In the genomic region with DNA sequence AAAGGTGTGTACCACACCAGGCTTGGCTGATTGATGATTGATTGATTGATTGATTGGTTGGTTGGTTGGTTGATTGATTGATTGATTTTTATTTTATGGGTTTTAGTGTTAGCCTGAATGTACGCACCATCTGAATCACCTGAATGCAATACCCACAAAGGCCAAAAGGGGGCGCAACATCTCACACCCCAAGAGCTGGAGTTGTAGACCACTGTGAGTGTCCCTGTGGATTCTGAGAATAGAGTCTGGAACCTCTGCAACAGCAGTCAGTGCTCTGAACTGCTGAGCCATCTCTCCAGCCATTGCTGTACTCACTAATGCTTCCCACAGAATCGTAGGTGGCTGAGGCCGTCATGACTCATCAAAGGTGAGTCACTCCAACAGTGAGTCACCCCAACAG, we compare ENCODE assay signal across 13 mouse cellular contexts.
DNase-seq lines count a peak whose midpoint lies in the region; ATAC-seq and TF ChIP-seq lines count a peak whose summit lies in the region.
"Had no signal": no experiment of that assay in that cellular context is flagged by ENCODE, and none has a peak within 500 bp of the region (broad histone marks: within the 10 kb centered on the region; RNA-seq: fewer than 3 reads in every experiment).

No protein-coding gene starts in this region.

- no peak for DNase-seq in heart, adult 2 months
- DNase-seq in heart, postnatal 4 days, result no peak
- DNase-seq in midbrain, postnatal 0 days (ENCODE audit: low spot score), result no peak
- no peak for DNase-seq in midbrain, embryonic 14.5 days
- DNase-seq in R1 (ENCODE audit: low read depth, low spot score), result peak; percentile 42
- DNase-seq in stomach, postnatal 0 days (ENCODE audit: low spot score), result no peak
- DNase-seq in cerebellum, adult 11 months, result no peak
- no peak for DNase-seq in cerebellum, adult 9-11 months
- DNase-seq: heart, adult 11 months had no signal

- H3K9me3 ChIP-seq in midbrain, postnatal 0 days (ENCODE audit: low read length), result no peaks in the 10 kb centered on the region
- no peaks in the 10 kb centered on the region for H3K9me3 ChIP-seq in midbrain, embryonic 14.5 days (ENCODE audit: control insufficient read depth, low read length)
- H3K9me3 ChIP-seq in stomach, postnatal 0 days (ENCODE audit: control insufficient read depth, low read length), result no peaks in the 10 kb centered on the region
- H3K9me3 ChIP-seq: liver, embryonic 15.5 days; midbrain, embryonic 12.5 days had no signal

- H3K36me3 ChIP-seq in heart, adult 2 months (ENCODE audit: control insufficient read depth, insufficient read depth, low read length), result no peaks in the 10 kb centered on the region
- H3K36me3 ChIP-seq in midbrain, postnatal 0 days (ENCODE audit: insufficient read depth, low read length), result no peaks in the 10 kb centered on the region
- no peaks in the 10 kb centered on the region for H3K36me3 ChIP-seq in midbrain, embryonic 14.5 days (ENCODE audit: control insufficient read depth, insufficient read depth, low read length)
- no peaks in the 10 kb centered on the region for H3K36me3 ChIP-seq in stomach, postnatal 0 days (ENCODE audit: control insufficient read depth, insufficient read depth, low read length)
- H3K36me3 ChIP-seq: liver, embryonic 15.5 days; midbrain, embryonic 12.5 days had no signal

- TF ChIP-seq POLR2A in heart, adult 2 months (IDR thresholded peaks at IDR 0.05; ENCODE audit: insufficient read depth, low read depth, low read length), result no peak

- H3K4me3 ChIP-seq in heart, adult 2 months, result no peak overlapping the region
- no peak overlapping the region for H3K4me3 ChIP-seq in midbrain, postnatal 0 days (ENCODE audit: low read depth, low read length)
- no peak overlapping the region for H3K4me3 ChIP-seq in midbrain, embryonic 14.5 days (replicated peaks; ENCODE audit: low read depth, low read length)
- H3K4me3 ChIP-seq in stomach, postnatal 0 days (ENCODE audit: low read depth, low read length), result no peak overlapping the region
- H3K4me3 ChIP-seq: liver, embryonic 15.5 days; midbrain, embryonic 12.5 days had no signal

- H3K79me2 ChIP-seq in heart, adult 2 months (replicated peaks; ENCODE audit: control insufficient read depth, insufficient read depth, low read length), result no peaks in the 10 kb centered on the region

- H3K9ac ChIP-seq in heart, adult 2 months (ENCODE audit: low read depth, low read length), result no peak overlapping the region
- H3K9ac ChIP-seq in midbrain, postnatal 0 days (replicated peaks; ENCODE audit: low read length, poor library complexity, severe bottlenecking), result no peak overlapping the region
- no peak overlapping the region for H3K9ac ChIP-seq in midbrain, embryonic 14.5 days (replicated peaks; ENCODE audit: low read length)
- H3K9ac ChIP-seq in stomach, postnatal 0 days (ENCODE audit: low read length), result no peak overlapping the region
- H3K9ac ChIP-seq: hindbrain, embryonic 14.5 days; liver, embryonic 15.5 days; midbrain, embryonic 12.5 days had no signal

- H3K4me1 ChIP-seq in heart, adult 2 months (ENCODE audit: control insufficient read depth, insufficient read depth, low read length), result no peaks in the 10 kb centered on the region
- no peaks in the 10 kb centered on the region for H3K4me1 ChIP-seq in midbrain, postnatal 0 days (ENCODE audit: insufficient read depth, low read length)
- H3K4me1 ChIP-seq in midbrain, embryonic 14.5 days (ENCODE audit: control insufficient read depth, insufficient read depth, low read length), result no peaks in the 10 kb centered on the region
- no peaks in the 10 kb centered on the region for H3K4me1 ChIP-seq in stomach, postnatal 0 days (replicated peaks; ENCODE audit: control insufficient read depth, insufficient read depth)
- H3K4me1 ChIP-seq: liver, embryonic 15.5 days; midbrain, embryonic 12.5 days had no signal

- intact Hi-C loops in heart, adult 2 months (cut with DNase I), result no loop called here

- H3K4me2 ChIP-seq in midbrain, postnatal 0 days (ENCODE audit: low read depth, low read length, poor library complexity, severe bottlenecking), result no peak overlapping the region
- no peak overlapping the region for H3K4me2 ChIP-seq in midbrain, embryonic 14.5 days (ENCODE audit: low read length)
- H3K4me2 ChIP-seq in stomach, postnatal 0 days (replicated peaks; ENCODE audit: low read depth), result no peak overlapping the region
- H3K4me2 ChIP-seq: hindbrain, embryonic 14.5 days; liver, embryonic 15.5 days; midbrain, embryonic 12.5 days had no signal

- no peak overlapping the region for H3K27ac ChIP-seq in heart, adult 2 months
- H3K27ac ChIP-seq in midbrain, postnatal 0 days (ENCODE audit: low read depth, low read length), result no peak overlapping the region
- no peak overlapping the region for H3K27ac ChIP-seq in midbrain, embryonic 14.5 days (replicated peaks; ENCODE audit: low read depth, low read length)
- no peak overlapping the region for H3K27ac ChIP-seq in stomach, postnatal 0 days (replicated peaks)
- H3K27ac ChIP-seq: hindbrain, embryonic 14.5 days; liver, embryonic 15.5 days; midbrain, embryonic 12.5 days had no signal

- no peak for ATAC-seq in midbrain, postnatal 0 days (ENCODE audit: low FRiP score)
- no peak for ATAC-seq in midbrain, embryonic 14.5 days (ENCODE audit: low FRiP score, low TSS enrichment)
- ATAC-seq in stomach, postnatal 0 days (ENCODE audit: low FRiP score, low TSS enrichment), result no peak
- ATAC-seq: forebrain, embryonic 14.5 days had no signal

- TF ChIP-seq CTCF in heart, adult 2 months (IDR thresholded peaks at IDR 0.05), result peak; percentile 39
- TF ChIP-seq CTCF in midbrain, postnatal 0 days (IDR thresholded peaks at IDR 0.05), result peak; percentile 35
- TF ChIP-seq CTCF in stomach, postnatal 0 days (IDR thresholded peaks at IDR 0.05; ENCODE audit: low read depth), result peak; percentile 49

- no peak for TF ChIP-seq EP300 in heart, adult 2 months (IDR thresholded peaks at IDR 0.05; ENCODE audit: insufficient read depth, low read depth, low read length)
- no peak for TF ChIP-seq EP300 in stomach, postnatal 0 days (optimal IDR thresholded peaks at IDR 0.05)

- 83% methylated on average over 4 of the region's 4 CpGs for WGBS in heart, adult 2 months
- 86% methylated on average over 4 of the region's 4 CpGs for WGBS in midbrain, postnatal 0 days
- 88% methylated on average over 4 of the region's 4 CpGs for WGBS in midbrain, embryonic 14.5 days
- WGBS in stomach, postnatal 0 days, result 78% methylated on average over 4 of the region's 4 CpGs

- H3K27me3 ChIP-seq in heart, adult 2 months (ENCODE audit: control insufficient read depth, insufficient read depth, low read length), result 0 out of 2 replicates have a peak, but pooled peaks cover 1% of the 10 kb centered on the region
- no peaks in the 10 kb centered on the region for H3K27me3 ChIP-seq in midbrain, postnatal 0 days (ENCODE audit: insufficient read depth, low read length)
- no peaks in the 10 kb centered on the region for H3K27me3 ChIP-seq in midbrain, embryonic 14.5 days (ENCODE audit: control insufficient read depth, insufficient read depth, low read length)
- no peaks in the 10 kb centered on the region for H3K27me3 ChIP-seq in stomach, postnatal 0 days (ENCODE audit: control insufficient read depth, insufficient read depth, low read length)
- H3K27me3 ChIP-seq: liver, embryonic 15.5 days had no signal
